Mouse (Mus musculus) right cerebral cortex, postnatal 10 days (tissue): Measurements from ENCODE around the gene Treml4.
"Not testable (repeated sequence)": the region's sequence is repeated elsewhere in the genome, so short reads cannot be mapped to it uniquely, and the experiment has no call there.

Source experiments
- DNase-seq, 2 experiments: peaks; one replicate each; pipeline ENCODE4 v3.0.0; 2021; ENCODE audit warnings: low spot score in 2 of 2

The Treml4 gene

GRCm38 (mm10) chr17:48274098-48274497 is 10.0 kb downstream of the Treml4 start:
- DNase-seq, result no peak

DNA sequence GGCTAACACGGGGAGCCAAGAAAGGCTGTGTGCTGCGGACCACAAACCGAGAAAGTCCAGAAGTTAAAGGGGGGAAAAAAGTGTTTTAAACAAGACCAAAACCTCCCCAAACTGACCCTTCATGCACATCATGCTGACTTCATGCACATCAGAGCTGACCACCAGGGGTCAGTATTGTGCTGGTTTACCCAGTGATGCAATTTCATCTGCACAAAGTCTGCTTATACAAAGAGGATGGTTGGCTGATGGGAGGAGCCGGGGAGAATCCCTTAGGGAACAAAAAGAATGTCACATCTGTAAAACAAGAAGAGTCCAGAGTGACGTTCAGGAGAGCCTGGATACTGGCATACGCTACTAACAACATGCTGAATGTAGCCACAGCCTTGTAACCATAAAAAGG is 10.8 kb downstream of the Treml4 start:
- DNase-seq, result peak; percentile 64 to 79

DNA sequence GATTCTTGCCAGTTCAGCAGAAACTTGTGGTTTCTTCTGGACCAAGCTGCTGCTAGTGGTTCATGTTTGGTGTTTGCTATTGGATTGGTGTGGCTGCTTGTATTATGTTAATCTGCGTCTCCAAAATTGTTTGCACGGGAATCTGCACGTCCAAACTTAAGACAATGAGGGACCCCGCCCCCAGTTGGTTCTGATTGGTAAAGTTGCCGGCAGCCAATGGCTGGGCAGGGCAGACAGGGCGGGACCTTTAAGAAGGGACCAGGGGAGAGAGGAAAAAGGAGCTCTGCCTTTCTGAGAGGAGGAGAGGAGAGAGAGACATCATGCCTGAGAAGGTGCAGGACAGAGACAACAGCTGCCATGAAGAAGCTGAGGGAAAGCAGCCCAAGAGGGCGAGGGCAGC is 11.6 kb downstream of the Treml4 start:
- no peak for DNase-seq

DNA sequence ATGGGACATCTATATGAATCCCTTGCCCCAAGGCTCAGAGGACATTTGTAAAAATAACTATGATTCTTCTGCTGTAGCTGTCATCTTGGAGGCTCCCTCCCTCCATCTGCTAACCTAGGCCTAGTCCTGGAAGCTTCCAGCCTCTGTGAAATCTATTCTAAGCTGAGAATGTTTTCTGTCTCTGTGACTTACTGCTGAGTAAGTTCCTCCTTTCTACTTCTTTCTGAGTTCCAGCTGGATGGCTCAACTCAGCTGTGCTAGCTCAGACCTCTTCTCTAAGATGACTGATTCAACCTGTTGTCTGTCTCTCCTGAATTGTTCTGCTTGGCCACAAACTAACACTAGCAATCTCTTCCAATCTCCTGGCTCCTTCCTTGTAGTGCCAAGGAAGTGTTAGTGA is 14.3 kb downstream of the Treml4 start:
- DNase-seq, result no peak

DNA sequence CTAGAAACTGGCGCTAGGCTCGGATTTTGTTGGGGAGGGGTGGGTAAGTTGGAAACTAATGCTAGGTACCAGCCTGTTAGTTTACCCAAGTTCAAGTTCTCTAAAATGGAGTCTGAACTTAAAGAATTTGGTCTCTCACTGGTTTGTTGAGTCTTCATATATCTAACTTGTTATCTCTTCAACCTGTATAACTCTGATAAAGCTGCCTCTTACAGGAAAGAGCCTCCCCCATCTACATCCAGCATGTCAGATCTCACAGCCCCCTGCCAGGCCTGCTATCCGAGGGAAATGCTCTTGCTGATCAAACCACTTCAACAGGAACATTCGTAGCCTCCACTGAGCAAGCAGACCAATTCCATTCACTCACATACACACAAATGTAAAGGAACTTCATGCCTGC is 14.9 kb downstream of the Treml4 start:
- DNase-seq, result no peak

GRCm38 (mm10) chr17:48280943-48281738 is 17.0 kb downstream of the Treml4 start:
- no peak for DNase-seq

DNA sequence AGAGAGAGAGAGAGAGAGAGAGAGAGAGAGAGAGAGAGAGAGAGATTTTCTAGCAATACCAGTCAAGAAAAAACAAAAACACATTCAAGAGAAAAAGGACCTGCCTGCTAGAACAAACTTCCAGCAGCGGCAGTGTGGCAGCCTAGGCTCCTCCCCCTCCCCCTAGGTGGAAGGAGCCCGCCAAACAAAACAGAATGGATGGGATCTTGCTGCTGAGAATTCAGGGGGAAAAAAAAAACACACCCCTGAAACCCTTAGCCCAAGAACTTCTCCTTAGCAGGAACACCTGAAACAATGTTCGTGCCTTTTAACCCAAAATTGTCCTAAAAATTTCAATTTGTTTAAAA is 17.6 kb downstream of the Treml4 start:
- no peak for DNase-seq

GRCm38 (mm10) chr17:48286765-48287164 is 22.7 kb downstream of the Treml4 start:
- DNase-seq, result no peak

- DNase-seq, result peak in 1 of 2 experiments; percentile 34
Measured at GRCm38 (mm10) chr17:48287276-48287675, 23.2 kb downstream of the Treml4 start.

- no peak for DNase-seq
Measured at GRCm38 (mm10) chr17:48293500-48294194, 29.6 kb downstream of the Treml4 start.

DNA sequence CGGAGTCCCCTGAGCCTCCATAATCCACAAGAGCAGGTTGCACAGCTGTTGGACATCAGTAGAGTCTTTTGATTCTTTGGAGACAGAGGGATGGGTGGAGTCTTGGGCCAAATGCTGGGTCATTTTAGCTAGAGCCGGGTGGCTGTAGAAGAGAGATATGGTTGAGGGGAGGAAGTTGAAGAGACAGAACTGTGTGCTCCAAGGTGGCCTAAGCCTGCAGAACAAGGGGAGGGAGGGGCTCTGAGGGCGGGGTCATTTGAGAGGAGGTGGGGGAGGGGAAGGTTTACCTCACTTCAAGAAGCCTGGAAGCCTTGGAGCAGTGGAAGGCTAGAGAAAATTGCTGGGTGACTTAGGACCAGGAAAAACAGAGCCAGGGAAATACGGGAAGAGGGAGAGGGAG is 35.1 kb downstream of the Treml4 start, which contains the start of gene Treml2:
Gene Treml2, plus strand, starts transcription at position 296 of the 400 bp plus-strand sequence.
- no peak for DNase-seq

DNA sequence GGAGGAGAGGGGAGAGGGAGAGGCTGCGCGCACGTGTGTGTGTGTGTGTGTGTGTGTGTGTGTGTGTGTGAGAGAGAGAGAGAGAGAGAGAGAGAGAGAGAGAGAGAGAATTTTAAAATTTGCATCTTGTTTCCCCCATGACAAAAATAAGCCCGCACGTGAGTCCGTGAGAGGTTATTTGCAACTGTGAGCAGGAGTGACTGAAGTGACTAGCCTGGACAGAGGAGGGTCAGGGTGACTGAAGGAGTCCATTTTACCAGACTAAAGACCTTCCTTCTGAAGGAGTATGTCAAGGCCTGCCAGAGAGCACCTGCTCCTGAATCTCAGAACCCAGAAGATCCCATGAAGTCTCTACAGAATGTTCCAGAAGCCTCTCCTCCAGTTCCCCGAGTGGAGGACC is 35.7 kb downstream of the Treml4 start:
- DNase-seq, result no peak

DNA sequence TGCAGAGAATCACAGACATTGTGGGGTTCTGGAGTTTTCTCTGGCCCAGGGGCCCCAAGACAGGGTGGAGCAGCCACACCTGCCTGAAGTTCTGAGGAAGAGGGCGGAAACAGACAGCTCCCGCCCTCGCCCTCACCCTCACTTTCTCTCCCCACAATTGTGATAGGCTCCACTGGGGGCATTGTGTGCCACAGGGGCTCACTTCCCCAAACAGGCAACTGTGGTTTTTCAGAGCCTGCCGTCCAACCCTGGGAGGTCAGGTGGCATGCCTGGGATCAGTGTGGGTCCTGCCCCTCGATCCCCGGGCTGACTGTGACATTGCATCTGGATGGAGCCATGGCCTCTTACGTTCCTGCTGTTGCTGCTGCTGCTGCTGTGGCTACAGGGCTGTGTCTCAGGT is 36.1 kb downstream of the Treml4 start:
- no peak for DNase-seq

DNA sequence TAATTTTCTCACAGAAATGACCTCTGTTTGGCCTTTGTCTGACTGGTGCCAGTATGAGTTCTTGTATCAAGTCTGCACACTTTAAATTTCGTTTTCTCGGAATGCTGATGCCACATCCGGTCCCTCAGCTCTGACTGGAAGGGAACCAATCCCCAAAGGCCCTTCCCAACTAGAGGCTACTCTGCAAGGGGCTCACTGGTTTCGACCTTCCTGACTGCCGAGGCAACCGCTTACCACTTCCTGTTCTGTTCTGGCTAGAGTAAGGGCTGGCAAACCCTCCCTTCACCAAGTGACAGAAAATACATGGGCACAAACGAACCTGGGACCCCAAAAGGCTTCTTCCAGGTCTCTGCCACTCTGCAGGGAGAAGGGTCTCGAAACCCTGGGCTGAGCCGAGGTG is 36.8 kb downstream of the Treml4 start:
- DNase-seq, result no peak

DNA sequence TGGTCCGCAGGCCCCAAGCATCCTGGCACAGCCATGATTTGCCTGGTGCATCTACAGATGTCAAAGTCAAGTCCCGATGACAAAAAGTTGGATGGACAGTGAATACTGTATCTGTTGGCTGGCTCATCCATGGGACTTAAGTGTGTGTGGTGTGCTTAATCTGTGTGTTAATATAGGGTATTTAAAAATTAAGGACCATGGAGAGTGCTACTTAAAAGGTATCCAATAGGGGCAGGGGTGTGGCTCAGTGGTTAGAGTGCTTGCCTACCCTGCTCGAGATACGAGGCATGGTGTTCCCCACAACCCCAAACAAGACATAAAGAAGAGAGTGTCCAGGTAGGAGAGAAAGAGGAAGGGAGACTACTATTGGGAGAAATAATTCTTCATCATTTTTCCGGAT is 37.7 kb downstream of the Treml4 start:
- DNase-seq, result no peak

GRCm38 (mm10) chr17:48312124-48312523 is 48.0 kb downstream of the Treml4 start:
- no peak for DNase-seq

DNA sequence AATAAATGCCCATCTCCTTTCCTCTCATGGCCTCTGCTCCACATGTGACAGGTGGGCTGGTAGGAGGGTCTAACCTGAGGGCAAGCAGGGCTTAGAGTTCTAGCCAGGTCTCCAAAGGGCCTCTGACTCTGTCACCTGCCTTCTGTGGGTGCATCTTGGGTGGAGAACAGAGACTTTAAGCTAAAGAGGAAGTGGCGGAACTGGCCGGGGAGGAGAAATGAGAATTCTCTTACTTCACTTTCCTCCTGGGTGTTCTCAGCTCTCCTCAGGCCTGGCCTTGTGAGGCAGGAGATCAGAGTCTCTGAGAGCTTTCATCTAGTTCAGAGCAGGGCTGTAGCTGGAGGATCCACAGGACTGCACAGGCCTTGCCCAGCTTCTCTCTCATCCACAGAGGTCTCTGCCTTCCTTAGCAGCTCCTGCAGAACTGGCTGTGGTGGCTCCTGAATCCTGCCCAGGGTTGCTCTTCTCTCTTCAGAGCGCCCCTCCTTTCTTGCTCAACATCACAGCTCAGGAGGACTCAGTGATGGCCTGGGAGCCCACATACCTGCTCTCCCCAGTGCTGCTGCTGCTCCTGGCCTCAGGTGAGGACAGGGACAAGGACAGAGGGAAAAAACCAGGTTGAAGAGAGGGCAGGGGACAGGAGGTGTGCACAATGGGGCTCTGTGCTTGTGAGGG is 51.9 kb downstream of the Treml4 start, which contains the start of gene B430306N03Rik:
Gene B430306N03Rik, plus strand, starts transcription at position 237 of the 675 bp plus-strand sequence.
- DNase-seq, result not testable (repeated sequence)

DNA sequence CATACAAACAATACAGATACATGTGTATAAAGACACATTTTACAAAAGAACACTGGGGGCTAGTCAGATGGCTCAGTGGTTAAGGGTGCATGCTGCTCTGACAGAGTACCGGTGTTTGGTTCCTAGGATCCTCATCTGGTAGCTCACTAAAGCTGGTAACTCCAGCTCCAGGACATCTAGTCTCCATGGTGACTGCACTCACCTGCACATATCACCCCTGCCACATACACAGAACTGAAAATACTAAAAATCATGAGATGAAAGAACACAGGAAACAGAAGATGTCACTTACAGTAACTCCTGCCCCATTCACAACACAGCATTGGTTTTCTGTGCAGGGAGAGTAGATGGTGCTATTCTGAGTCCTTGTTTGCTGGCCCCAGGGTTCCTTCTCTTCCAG is 54.6 kb downstream of the Treml4 start:
- DNase-seq, result no peak

DNA sequence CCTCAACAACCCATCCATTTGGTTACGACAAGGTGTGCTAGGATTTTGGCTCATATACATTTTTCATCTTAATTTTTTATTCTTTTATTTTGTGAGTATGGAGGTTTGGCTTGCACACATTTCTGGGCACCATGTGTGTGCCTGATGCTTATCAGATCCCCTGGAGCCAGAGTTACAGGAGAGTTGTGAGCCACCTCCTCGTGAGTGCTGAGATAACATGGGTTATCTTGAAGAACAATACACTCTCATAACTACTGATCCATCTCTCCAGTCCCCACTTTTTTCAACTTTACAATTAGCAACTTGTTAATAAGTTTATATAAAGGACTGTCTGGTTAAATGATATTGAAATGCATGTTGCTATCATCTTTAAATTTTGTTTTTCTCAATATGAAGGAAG is 57.2 kb downstream of the Treml4 start:
- no peak for DNase-seq

DNA sequence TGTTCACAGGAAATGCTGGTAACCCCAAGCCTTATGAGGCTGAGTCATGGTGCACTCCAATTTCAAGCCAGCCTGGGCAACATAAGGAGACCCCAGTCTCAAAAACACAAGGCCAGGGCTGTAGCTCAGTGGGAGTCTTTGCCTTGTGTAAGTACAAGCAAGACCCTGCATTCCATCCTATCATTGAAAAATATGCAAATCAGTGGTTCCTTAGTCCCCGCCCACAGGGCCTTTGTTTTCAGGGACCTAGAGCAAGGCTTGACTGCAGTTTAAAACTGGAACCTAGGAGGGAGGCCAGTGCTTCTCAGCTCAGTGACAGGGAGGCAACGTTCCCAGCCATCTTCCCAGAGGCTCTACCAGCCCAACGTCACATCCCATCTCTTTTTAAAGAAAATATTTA is 59.1 kb downstream of the Treml4 start:
- DNase-seq, result no peak

DNA sequence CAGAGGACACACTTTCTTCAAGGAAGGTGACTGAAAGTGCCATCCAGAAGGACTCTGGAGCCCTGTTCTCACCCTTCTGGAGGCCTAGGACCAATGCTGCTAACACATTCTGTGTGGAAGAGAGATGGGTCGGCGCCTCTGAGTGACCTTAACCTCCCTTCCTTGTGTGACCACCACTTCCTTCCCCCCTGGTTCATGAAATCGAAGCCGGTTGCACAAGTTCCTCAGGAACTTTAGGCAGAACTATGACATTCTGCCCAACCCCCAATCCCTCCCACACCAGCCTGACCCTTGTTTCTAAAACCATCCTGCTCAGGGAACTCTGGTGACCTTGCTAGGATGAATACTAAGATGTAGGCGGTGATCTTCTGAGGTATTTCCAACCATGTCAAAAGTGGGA is 60.2 kb downstream of the Treml4 start:
- DNase-seq, result no peak
